Comparison of ENCODE assay signal across 7 mouse cellular contexts in the genomic region with DNA sequence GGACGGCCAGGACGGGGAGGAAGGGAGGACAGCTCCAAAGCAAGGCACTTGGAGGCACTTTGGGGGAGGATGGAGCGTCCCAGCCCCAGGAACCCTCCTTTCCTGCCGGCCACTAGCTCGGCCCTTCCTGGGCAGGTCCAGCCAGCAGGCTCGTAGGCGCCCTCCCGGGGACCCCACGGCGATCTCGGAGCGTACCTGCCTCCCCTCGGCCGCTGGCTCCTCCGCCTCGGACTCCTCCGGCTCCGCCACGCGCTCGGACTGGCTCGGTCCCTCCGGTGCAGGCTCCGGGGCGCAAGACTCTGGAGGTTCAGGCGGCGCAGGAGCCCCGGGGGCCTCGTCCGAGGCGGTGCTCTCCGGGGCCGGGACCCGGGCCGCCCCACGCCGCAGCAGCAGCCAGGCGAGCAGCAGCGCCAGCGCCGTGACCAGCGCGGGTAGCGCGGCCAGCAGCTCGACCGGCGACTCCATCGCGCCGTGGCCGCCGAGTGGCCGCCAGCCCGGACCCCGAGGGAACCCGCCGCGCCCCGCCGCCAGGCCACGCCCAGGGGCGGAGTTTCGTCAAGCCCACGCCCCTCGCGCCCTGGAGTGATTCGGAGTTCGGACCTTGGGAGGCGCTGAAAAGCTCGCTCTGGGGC. TPM values are rescaled to one million over a fixed set of nuclear protein-coding genes. Genes with fewer than 3 reads are reported as not detected.
DNase-seq lines count a peak whose midpoint lies in the region; ATAC-seq lines count a peak whose summit lies in the region.

A gene (minus strand): TSS at position 513 of the 632 bp plus-strand sequence.

- peak within 1 kb of the TSS; percentile 79 for H3K27ac ChIP-seq in hindbrain, embryonic 16.5 days (ENCODE audit: low read depth, low read length)
- peak within 1 kb of the TSS; percentile 30; the same call in 1 of the 2 replicates for H3K27ac ChIP-seq in midbrain, embryonic 11.5 days (ENCODE audit: low read depth, low read length)

- H3K9ac ChIP-seq in hindbrain, embryonic 16.5 days (ENCODE audit: low read depth, low read length), result peak within 1 kb of the TSS; percentile 91
- peak within 1 kb of the TSS; percentile 86 for H3K9ac ChIP-seq in midbrain, embryonic 11.5 days (ENCODE audit: low read length)

- peak within 1 kb of the TSS; percentile 83 for H3K4me3 ChIP-seq in hindbrain, embryonic 16.5 days (ENCODE audit: low read length)
- peak within 1 kb of the TSS; percentile 67 for H3K4me3 ChIP-seq in midbrain, embryonic 11.5 days (ENCODE audit: low read depth, low read length)

- H3K36me3 ChIP-seq in hindbrain, embryonic 16.5 days (ENCODE audit: control insufficient read depth, insufficient read depth, low read length), result peaks cover 2% of the 10 kb centered on the region; the same call in 1 of the 2 replicates
- H3K36me3 ChIP-seq in midbrain, embryonic 11.5 days (ENCODE audit: control insufficient read depth, insufficient read depth, low read length), result peaks cover 3% of the 10 kb centered on the region; the same call in 1 of the 2 replicates

- 0% methylated on average over 63 of the region's 71 CpGs for WGBS in hindbrain, embryonic 16.5 days
- WGBS in midbrain, embryonic 11.5 days, result under 1% methylated on average over 61 of the region's 71 CpGs

- peak within 1 kb of the TSS; percentile 85 for H3K4me2 ChIP-seq in hindbrain, embryonic 16.5 days (ENCODE audit: low read length)
- H3K4me2 ChIP-seq in midbrain, embryonic 11.5 days, result peak within 1 kb of the TSS; percentile 91

- peaks cover 18% of the 10 kb centered on the region for H3K4me1 ChIP-seq in hindbrain, embryonic 16.5 days (ENCODE audit: control insufficient read depth, insufficient read depth, low read depth, low read length)
- peaks cover 31% of the 10 kb centered on the region for H3K4me1 ChIP-seq in midbrain, embryonic 11.5 days (ENCODE audit: control insufficient read depth, insufficient read depth, low read length)

- ATAC-seq in hindbrain, embryonic 16.5 days, result peak; percentile 56
- ATAC-seq in midbrain, embryonic 11.5 days (ENCODE audit: low FRiP score), result peak; percentile 73

- H3K27me3 ChIP-seq in hindbrain, embryonic 16.5 days (replicated peaks; ENCODE audit: control insufficient read depth, insufficient read depth, low read length), result no peaks in the 10 kb centered on the region
- H3K27me3 ChIP-seq in midbrain, embryonic 11.5 days (ENCODE audit: control insufficient read depth, insufficient read depth, low read length), result no peaks in the 10 kb centered on the region

- peak; percentile 91 to 92 for DNase-seq in adrenal gland, adult 18-20 months (ENCODE audit: low spot score in 2 of 2)
- peak; percentile 83 to 86 for DNase-seq in cerebellum, postnatal 10 days
- DNase-seq in gastrocnemius, postnatal 10 days, result peak; percentile 92
- peak; percentile 78 for DNase-seq in left cerebral cortex, postnatal 4 days
- peak; percentile 97 for DNase-seq in midbrain, embryonic 11.5 days (ENCODE audit: low spot score, missing footprints)
- DNase-seq in spleen, postnatal 14 days (ENCODE audit: low spot score in 2 of 2), result peak; percentile 34 to 56

- no peaks in the 10 kb centered on the region for H3K9me3 ChIP-seq in hindbrain, embryonic 16.5 days (ENCODE audit: control insufficient read depth, low read length)
- no peaks in the 10 kb centered on the region for H3K9me3 ChIP-seq in midbrain, embryonic 11.5 days (ENCODE audit: control insufficient read depth, low read length)

- intact Hi-C loops in left cerebral cortex, postnatal 4 days (cut with DNase I), result no loop called here

RNA-seq across cellular contexts. Expression of the gene that starts here (rescaled TPM):
- 10 to 100 TPM; 44.3 to 55.9 TPM for total RNA-seq in adrenal gland, adult 18-20 months (2021)
- total RNA-seq in gastrocnemius, postnatal 10 days (2021), result 10 to 100 TPM; 39.7 to 50.1 TPM
- 33.7 and 37.7 TPM in 2 replicates for polyA plus RNA-seq in hindbrain, embryonic 16.5 days (2015; fragmentation: Nextera tagmentation; extraction: Ambion mirVana)
- total RNA-seq in left cerebral cortex, postnatal 4 days (2021), result 10 to 100 TPM; 17.5 to 17.9 TPM
- 27.4 and 31.6 TPM in 2 replicates for polyA plus RNA-seq in midbrain, embryonic 11.5 days (2014; fragmentation: Nextera tagmentation; extraction: Ambion mirVana)

Comparison
In these comparisons a context has a peak if more than half of its experiments do, and no peak if none do; other contexts are left out.
1. Peak in every context shown above with its lines: DNase-seq, ATAC-seq, H3K4me3 ChIP-seq and H3K27ac ChIP-seq.
2. DNase-seq: peak in every context shown above with its lines; median percentile 97 in midbrain, embryonic 11.5 days; 92 in gastrocnemius, postnatal 10 days; 92 in adrenal gland, adult 18-20 months; 84 in cerebellum, postnatal 10 days; 78 in left cerebral cortex, postnatal 4 days; 45 in spleen, postnatal 14 days.